Mouse (Mus musculus) E14TG2a.4 (cell line): Measurements from ENCODE around the gene Ropn1.

Experiments used
- H3K27me3 ChIP-seq: 2 replicates; pipeline ENCODE4 v1.6.1; 2014; ENCODE audit warnings: low read length, control low read depth; ENCODE audit not compliant: insufficient read depth
- H3K36me3 ChIP-seq: 2 replicates; pipeline ENCODE4 v1.6.1; 2014; ENCODE audit warnings: low read length, control low read depth; ENCODE audit not compliant: insufficient read depth
- H3K4me1 ChIP-seq: replicated peaks from 2 replicates; pipeline ENCODE4 v1.6.1; 2014; ENCODE audit warnings: low read depth, low read length, control low read depth
- H3K4me3 ChIP-seq: replicated peaks from 2 replicates; pipeline ENCODE4 v1.5.1; 2014; ENCODE audit warnings: mild to moderate bottlenecking, low read length
- H3K9me3 ChIP-seq: 2 replicates; pipeline ENCODE4 v1.6.1; 2014; ENCODE audit warnings: low read length, control low read depth
- CTCF ChIP-seq: conservative IDR thresholded peaks from 2 replicates; pipeline ENCODE4 v1.5.1; 2014; ENCODE audit warnings: low read length
- NANOG ChIP-seq: IDR thresholded peaks from 2 replicates; pipeline ENCODE4 v1.6.1; 2014; ENCODE audit warnings: borderline replicate concordance, low read length, mixed read lengths
- POU5F1 ChIP-seq: IDR thresholded peaks from 2 replicates; pipeline ENCODE4 v1.6.1; 2014; ENCODE audit warnings: low read length, borderline replicate concordance

Ropn1 gene

DNA sequence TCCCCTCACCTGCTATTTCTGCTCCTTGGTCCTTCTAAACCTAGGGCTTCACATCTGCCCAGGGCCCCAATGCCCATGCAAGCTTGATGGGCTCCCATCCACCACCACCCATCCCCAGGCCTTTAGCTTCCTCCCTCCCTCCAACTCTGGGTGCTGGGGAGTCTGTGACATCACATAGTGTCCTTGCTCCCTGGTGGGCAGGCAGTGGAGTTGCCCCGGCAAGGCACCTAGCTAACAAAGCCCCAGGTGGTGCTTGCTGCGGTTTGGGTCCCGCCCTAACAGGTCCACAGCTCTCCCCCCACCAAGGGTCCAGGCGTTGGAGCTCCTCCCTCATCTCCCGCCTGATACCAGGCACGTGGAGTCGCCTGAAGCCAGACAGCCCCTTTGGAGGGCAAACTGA, at the start of gene Ropn1:
TSS of gene Ropn1 (plus strand) at position 301 of the 400 bp plus-strand sequence.
- Histone ChIP-seq H3K9me3 (no peaks in the 10 kb centered on the region), H3K4me1 (peaks cover 7% of the 10 kb centered on the region; the same call in 1 of the 2 replicates), H3K36me3 (no peaks in the 10 kb centered on the region), H3K4me3 (no peak within 1 kb of the TSS), H3K27me3 (peaks cover 34% of the 10 kb centered on the region)
- no peak for TF ChIP-seq NANOG
- TF ChIP-seq CTCF: no peak
- TF ChIP-seq POU5F1: no peak

- H3K36me3 ChIP-seq: no peaks in the 10 kb centered on the region
- H3K4me1 ChIP-seq: no peaks in the 10 kb centered on the region
- H3K4me3 ChIP-seq: no peak overlapping the region
- no peaks in the 10 kb centered on the region for H3K27me3 ChIP-seq
- peaks cover 10% of the 10 kb centered on the region; the same call in 1 of the 2 replicates for H3K9me3 ChIP-seq
- no peak for TF ChIP-seq POU5F1
- TF ChIP-seq NANOG: no peak
- TF ChIP-seq CTCF: no peak
Measured at GRCm38 (mm10) chr16:34601954-34602353, 47.8 kb upstream of the Ropn1 start.

GRCm38 (mm10) chr16:34603076-34603475, 46.6 kb upstream of the Ropn1 start:
- H3K27me3 ChIP-seq: no peaks in the 10 kb centered on the region
- peaks cover 10% of the 10 kb centered on the region; the same call in 1 of the 2 replicates for H3K9me3 ChIP-seq
- no peak overlapping the region for H3K4me3 ChIP-seq
- TF ChIP-seq POU5F1: no peak
- no peak for TF ChIP-seq NANOG
- no peak for TF ChIP-seq CTCF
- H3K36me3 ChIP-seq: no peaks in the 10 kb centered on the region
- no peaks in the 10 kb centered on the region for H3K4me1 ChIP-seq

GRCm38 (mm10) chr16:34603854-34604253, 45.9 kb upstream of the Ropn1 start:
- H3K9me3 ChIP-seq: peaks cover 10% of the 10 kb centered on the region; the same call in 1 of the 2 replicates
- no peak overlapping the region for H3K4me3 ChIP-seq
- no peaks in the 10 kb centered on the region for H3K4me1 ChIP-seq
- H3K36me3 ChIP-seq: no peaks in the 10 kb centered on the region
- TF ChIP-seq NANOG (no peak), CTCF (no peak), POU5F1 (no peak)
- H3K27me3 ChIP-seq: no peaks in the 10 kb centered on the region

DNA sequence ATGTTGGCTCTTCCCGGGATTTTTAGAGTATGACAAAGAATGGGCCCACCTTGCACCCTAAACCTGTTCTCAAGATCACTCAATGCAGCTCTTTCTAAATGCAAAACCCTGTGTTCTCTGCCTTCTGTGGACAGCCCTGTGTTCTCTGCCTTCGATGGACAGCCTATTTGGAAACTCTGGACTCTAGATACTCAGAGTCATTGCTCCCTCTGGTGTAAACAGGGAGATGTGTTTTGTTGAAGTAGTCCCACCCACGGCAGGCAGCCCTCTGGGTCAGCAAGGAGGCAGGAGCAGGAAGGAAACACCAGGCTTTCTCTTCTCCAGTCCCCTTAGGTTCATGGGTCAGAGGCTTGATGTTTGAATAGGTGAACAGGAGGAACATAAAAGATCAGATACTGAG, 44.0 kb upstream of the Ropn1 start:
- TF ChIP-seq NANOG: no peak
- TF ChIP-seq POU5F1: no peak
- no peak for TF ChIP-seq CTCF
- no peaks in the 10 kb centered on the region for H3K4me1 ChIP-seq
- no peaks in the 10 kb centered on the region for H3K27me3 ChIP-seq
- no peaks in the 10 kb centered on the region for H3K36me3 ChIP-seq
- H3K4me3 ChIP-seq: no peak overlapping the region
- H3K9me3 ChIP-seq: no peaks in the 10 kb centered on the region

DNA sequence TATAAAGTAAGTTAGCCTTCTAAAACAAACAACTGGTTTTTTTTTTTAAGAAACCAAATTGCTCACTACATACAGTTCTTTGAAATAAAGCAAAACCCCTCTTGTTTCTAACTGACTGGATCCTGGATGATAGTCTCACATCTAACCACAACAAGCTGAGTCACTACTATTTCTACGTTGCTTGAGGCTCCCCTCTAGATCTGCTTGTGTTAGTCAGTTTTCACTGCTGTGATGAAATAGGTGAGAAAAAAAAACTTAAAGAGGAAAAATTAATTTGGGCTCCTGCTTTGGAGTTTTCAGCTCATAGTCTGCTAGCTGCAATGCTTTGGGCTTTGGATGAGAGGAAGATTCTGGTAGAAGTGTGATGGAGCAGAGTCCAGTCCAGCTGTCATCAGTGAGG, 39.6 kb upstream of the Ropn1 start:
- Histone ChIP-seq H3K9me3 (no peaks in the 10 kb centered on the region), H3K4me1 (no peaks in the 10 kb centered on the region)
- TF ChIP-seq CTCF: no peak

DNA sequence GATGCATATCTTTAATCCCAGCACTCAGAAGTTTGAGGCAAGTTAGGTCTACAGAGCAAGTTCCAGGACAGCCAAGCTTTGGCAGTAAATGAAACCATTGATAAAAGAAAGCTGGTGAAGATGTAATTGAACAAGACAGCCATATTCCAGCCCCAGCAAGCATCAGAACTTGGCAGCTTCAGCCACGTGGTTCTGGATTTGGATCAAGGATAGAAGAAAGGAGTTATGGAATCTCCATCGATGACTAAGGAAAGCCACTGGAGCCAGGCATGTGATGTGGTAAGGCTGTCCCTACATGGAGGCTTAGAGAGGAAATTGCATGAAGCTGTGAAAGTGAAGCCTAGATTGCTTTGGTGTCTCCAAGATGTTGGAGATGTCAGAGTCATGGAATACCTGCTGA, 35.7 kb upstream of the Ropn1 start:
- Histone ChIP-seq H3K4me1 (no peaks in the 10 kb centered on the region), H3K9me3 (no peaks in the 10 kb centered on the region), H3K27me3 (no peaks in the 10 kb centered on the region), H3K36me3 (no peaks in the 10 kb centered on the region), H3K4me3 (no peak overlapping the region)
- TF ChIP-seq CTCF (no peak), NANOG (no peak), POU5F1 (no peak)

More for the DNA sequence above, 39.6 kb upstream of the Ropn1 start:
- H3K27me3 ChIP-seq: no peaks in the 10 kb centered on the region
- no peak overlapping the region for H3K4me3 ChIP-seq
- H3K36me3 ChIP-seq: no peaks in the 10 kb centered on the region

- H3K4me1 ChIP-seq: no peaks in the 10 kb centered on the region
- H3K9me3 ChIP-seq: no peaks in the 10 kb centered on the region
- H3K4me3 ChIP-seq: no peak overlapping the region
- H3K36me3 ChIP-seq: no peaks in the 10 kb centered on the region
- peaks cover 9% of the 10 kb centered on the region; the same call in 1 of the 2 replicates for H3K27me3 ChIP-seq
- no peak for TF ChIP-seq NANOG
- no peak for TF ChIP-seq CTCF
- no peak for TF ChIP-seq POU5F1
Measured at GRCm38 (mm10) chr16:34627591-34627990, 22.1 kb upstream of the Ropn1 start.

- H3K36me3 ChIP-seq: no peaks in the 10 kb centered on the region
- no peak overlapping the region for H3K4me3 ChIP-seq
- peaks cover 9% of the 10 kb centered on the region; the same call in 1 of the 2 replicates for H3K27me3 ChIP-seq
- no peaks in the 10 kb centered on the region for H3K4me1 ChIP-seq
- no peak for TF ChIP-seq CTCF
- no peak for TF ChIP-seq POU5F1
- TF ChIP-seq NANOG: no peak
- no peaks in the 10 kb centered on the region for H3K9me3 ChIP-seq
Measured at GRCm38 (mm10) chr16:34628397-34628796, 21.3 kb upstream of the Ropn1 start.
